Mouse (Mus musculus) forebrain, embryonic 12.5 days (tissue): ENCODE measurements at regions not wholly inside any gene's neighbourhood (a gene's known extent, or its start where the extent isn't known, plus 50 kb on each side); places are given as distances from the start of the nearest gene placed in this dataset.
A peak's percentile ranks its signal among the peaks of the same experiment; 100 is the strongest.

Experiments used
- ATAC-seq: fragments of 200-750 bp; cut with Nextera tagmentation; 2 replicates; pipeline ENCODE4 v1.8.0; 2017; ENCODE audit warnings: moderate TSS enrichment; ENCODE audit not compliant: low FRiP score
- H3K27ac ChIP-seq: fragments of 300-500 bp; sonication (generic); 2 replicates; pipeline ENCODE4 v1.5.1; 2016; ENCODE audit warnings: mild to moderate bottlenecking
- H3K27me3 ChIP-seq: fragments of 300-500 bp; sonication (generic); 2 replicates; pipeline ENCODE4 v1.6.1; 2016; ENCODE audit warnings: mild to moderate bottlenecking
- H3K36me3 ChIP-seq: fragments of 300-500 bp; sonication (generic); replicated peaks from 2 replicates; pipeline ENCODE4 v1.6.1; 2016; ENCODE audit warnings: mild to moderate bottlenecking
- H3K4me1 ChIP-seq: fragments of 300-500 bp; sonication (generic); 2 replicates; pipeline ENCODE4 v1.6.1; 2016
- H3K4me2 ChIP-seq: fragments of 300-500 bp; sonication (generic); 2 replicates; pipeline ENCODE4 v1.6.1; 2016; ENCODE audit warnings: mild to moderate bottlenecking, moderate library complexity
- H3K4me3 ChIP-seq: fragments of 300-500 bp; sonication (generic); replicated peaks from 2 replicates; pipeline ENCODE4 v1.5.1; 2016; ENCODE audit warnings: mild to moderate bottlenecking
- H3K9ac ChIP-seq: fragments of 300-500 bp; sonication (generic); 2 replicates; pipeline ENCODE4 v1.6.1; 2016; ENCODE audit warnings: mild to moderate bottlenecking
- H3K9me3 ChIP-seq: fragments of 300-500 bp; sonication (generic); 2 replicates; pipeline ENCODE4 v1.6.1; 2016
- WGBS: fragments of 180-500 bp; shearing (Covaris S2); methylation state at CpG from one replicate; pipeline ENCODE4 v1.1.7; 2016; 5-methylcytosine and 5-hydroxymethylcytosine counted together

DNA sequence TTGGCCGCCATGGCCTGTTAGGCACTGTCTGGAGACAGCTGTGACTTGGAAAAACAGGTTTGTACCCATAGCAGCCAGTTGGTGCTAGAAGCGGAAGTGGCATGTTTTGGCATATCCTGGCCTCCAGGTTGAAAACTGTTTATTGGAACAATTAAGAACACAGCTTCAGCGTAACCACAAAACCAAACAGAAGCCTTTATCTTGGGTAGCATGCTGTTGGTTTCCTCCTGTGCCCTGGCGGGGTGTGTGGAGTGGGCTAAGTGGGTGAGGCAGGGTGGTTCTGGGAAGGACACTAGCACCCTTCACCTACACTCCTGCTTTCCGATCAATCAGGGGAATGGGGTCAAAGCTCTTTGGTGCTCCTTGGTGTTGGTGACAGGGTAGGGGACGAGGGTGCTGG is 114.4 kb upstream of the Haao start:
- Histone ChIP-seq H3K4me3 (no peak overlapping the region), H3K9me3 (no peaks in the 10 kb centered on the region), H3K27me3 (peaks cover 33% of the 10 kb centered on the region; the same call in 1 of the 2 replicates), H3K4me1 (peaks cover 40% of the 10 kb centered on the region), H3K4me2 (no peak overlapping the region), H3K27ac (no peak overlapping the region), H3K9ac (no peak overlapping the region), H3K36me3 (no peaks in the 10 kb centered on the region)
- 94% methylated on average over 6 of the region's 6 CpGs for WGBS
- no peak for ATAC-seq

DNA sequence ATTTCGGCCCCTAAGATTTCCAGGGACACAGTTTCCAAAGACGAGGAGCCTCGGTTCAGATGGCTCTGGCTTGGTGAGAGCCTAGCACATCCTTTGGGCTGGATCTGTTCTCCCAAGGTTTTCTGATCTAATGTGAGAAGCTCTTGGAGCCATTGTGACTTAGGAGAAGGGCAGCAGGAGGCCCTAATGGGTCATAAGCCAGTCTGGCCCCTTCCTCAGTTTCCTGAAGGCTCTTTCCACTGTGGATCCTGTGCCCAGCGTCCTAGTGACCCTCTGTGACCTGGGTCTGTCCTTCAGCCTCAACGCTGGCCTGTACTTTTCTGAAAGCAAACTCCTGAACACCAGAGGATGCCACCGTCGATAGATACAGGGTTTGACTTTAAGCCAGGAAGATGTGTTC is 113.1 kb upstream of the Haao start:
- no peak overlapping the region for H3K27ac ChIP-seq
- no peak overlapping the region for H3K9ac ChIP-seq
- ATAC-seq: no peak
- peaks cover 44% of the 10 kb centered on the region; the same call in 1 of the 2 replicates for H3K27me3 ChIP-seq
- 86% methylated on average over 7 of the region's 7 CpGs for WGBS
- H3K4me2 ChIP-seq: no peak overlapping the region
- H3K36me3 ChIP-seq: no peaks in the 10 kb centered on the region
- H3K4me3 ChIP-seq: no peak overlapping the region
- peaks cover 53% of the 10 kb centered on the region for H3K4me1 ChIP-seq
- H3K9me3 ChIP-seq: no peaks in the 10 kb centered on the region

DNA sequence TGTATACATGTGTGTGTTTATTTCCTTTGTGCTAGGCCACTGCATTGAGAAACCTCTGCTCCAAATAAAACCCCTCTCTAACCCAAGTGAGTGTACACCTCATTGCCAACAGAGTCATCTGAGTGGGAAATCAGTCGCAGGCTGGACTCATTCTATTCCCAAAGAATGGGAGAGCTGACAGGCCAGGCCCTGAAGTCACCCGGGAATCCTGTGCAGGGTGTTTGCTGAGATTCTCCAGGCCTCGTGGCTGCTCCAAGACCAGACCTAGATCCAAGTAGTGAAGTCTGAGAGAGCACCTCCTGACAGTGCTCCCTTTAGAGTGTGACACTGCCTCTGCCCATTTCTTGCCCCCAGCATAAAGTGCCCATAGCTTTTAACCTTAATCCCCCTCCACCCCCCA is 112.4 kb upstream of the Haao start:
- peaks cover 48% of the 10 kb centered on the region; the same call in 1 of the 2 replicates for H3K27me3 ChIP-seq
- H3K9ac ChIP-seq: no peak overlapping the region
- peaks cover 59% of the 10 kb centered on the region for H3K4me1 ChIP-seq
- no peak overlapping the region for H3K4me3 ChIP-seq
- no peak for ATAC-seq
- WGBS: 64% methylated on average over 3 of the region's 3 CpGs
- H3K9me3 ChIP-seq: no peaks in the 10 kb centered on the region
- H3K27ac ChIP-seq: no peak overlapping the region
- no peak overlapping the region for H3K4me2 ChIP-seq
- no peaks in the 10 kb centered on the region for H3K36me3 ChIP-seq

DNA sequence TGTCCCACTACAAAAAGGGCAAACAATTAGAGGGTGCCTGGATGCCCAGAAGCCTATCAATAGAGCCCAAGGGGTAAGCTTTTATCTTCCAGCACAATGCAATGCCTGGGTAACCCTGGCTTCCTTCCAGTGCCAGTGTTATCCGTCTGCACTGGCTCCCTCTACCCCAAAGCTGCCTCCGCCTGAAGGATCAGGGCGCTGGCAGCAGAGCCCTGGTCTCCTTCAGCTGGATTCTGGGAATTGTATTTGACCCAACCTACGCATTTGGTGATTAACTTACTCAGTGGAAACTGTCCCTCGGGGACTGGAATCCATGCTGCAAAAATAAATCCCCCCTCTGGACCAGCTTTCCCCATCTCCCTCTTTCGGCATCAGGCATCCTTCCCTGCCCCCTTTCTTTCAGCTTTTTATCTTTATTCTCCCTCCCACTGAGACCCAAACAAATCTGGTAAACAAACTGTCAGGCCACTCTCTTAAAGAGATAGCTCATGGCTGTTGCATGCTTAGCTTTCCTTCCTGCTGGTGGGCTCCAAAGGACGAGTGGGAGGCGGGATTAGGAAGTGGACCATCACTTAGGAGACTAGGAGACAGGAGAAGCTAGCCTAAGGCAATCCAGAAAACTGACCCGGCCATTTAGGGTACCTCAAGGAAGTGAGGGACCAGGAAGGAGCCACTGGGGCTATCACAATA is 111.5 kb upstream of the Haao start:
- Histone ChIP-seq H3K4me3 (no peak overlapping the region), H3K27me3 (peaks cover 48% of the 10 kb centered on the region; the same call in 1 of the 2 replicates), H3K36me3 (no peaks in the 10 kb centered on the region), H3K27ac (no peak overlapping the region), H3K4me2 (no peak overlapping the region), H3K9ac (no peak overlapping the region), H3K4me1 (peaks cover 61% of the 10 kb centered on the region), H3K9me3 (no peaks in the 10 kb centered on the region)
- no peak for ATAC-seq
- WGBS: 34% methylated on average over 9 of the region's 9 CpGs

DNA sequence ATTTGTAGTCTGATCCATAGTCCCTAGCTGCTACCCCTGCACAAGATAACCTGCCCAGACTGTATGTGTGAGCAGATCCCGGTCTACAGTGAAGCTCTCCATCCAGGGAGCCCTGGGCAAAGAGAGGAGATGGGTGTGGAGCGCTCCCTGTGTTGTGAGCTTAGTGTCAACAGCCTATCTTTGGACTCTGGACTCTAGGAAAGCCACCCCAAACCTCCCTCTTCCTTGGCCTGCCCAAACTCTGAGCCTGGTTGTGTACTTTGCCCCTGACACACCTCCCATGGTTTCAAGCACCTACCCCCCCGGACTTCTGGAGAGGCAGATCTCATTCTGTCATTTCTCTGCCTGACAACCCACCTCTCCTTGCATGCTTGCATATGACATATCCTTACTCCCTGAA is 110.9 kb upstream of the Haao start:
- WGBS: 91% methylated on average over 3 of the region's 3 CpGs
- no peaks in the 10 kb centered on the region for H3K9me3 ChIP-seq
- no peaks in the 10 kb centered on the region for H3K36me3 ChIP-seq
- H3K4me3 ChIP-seq: no peak overlapping the region
- H3K4me1 ChIP-seq: peaks cover 61% of the 10 kb centered on the region
- peaks cover 48% of the 10 kb centered on the region; the same call in 1 of the 2 replicates for H3K27me3 ChIP-seq
- no peak overlapping the region for H3K4me2 ChIP-seq
- no peak overlapping the region for H3K9ac ChIP-seq
- no peak for ATAC-seq
- 0 out of 2 replicates have a peak overlapping the region, but pooled peaks have one; percentile 3 for H3K27ac ChIP-seq

DNA sequence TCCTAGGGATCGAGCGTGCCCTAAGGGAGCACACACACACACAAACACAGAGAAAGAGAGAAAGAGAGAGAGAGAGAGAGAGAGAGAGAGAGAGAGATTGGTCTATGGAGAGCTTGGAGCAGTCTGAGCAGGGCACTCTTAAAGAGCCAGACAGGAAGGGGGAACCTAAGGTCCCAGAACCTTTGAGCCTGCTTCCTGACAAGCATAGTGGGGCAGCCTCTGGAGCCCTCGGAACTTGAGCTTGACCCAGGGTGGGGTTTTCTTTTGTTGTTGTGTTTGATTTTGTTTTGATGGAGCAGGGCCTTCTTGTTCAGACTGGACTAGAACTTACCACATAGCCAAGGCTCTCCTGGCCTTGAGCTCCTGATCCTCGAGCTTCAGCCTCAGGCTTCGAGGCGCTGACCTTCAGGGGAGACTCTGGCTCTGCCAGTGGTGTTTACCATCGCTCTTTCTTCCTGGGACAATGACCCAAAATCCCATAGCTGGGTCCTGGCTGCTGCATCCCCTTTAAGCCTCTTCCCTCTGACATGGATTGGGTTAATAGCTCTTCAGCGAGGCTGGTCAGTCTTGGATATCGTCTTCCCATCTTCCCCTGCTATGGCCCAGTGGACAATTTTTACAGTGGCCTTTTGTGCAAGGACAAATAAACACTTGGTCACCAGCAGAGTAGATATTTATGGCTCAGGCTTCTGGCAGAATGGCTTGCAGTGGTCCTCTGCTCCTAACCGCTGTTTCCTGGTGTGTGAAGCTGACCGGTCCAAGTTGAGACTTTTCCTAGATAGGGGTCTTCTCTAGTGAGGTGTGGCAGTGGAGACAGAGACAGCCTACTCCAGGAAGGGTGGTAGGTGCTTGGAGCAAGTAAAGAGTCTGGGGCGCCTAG is 110.1 kb upstream of the Haao start:
- H3K36me3 ChIP-seq: no peaks in the 10 kb centered on the region
- H3K27ac ChIP-seq: 0 out of 2 replicates have a peak overlapping the region, but pooled peaks have one; percentile 31
- H3K4me3 ChIP-seq: no peak overlapping the region
- no peak for ATAC-seq
- no peaks in the 10 kb centered on the region for H3K9me3 ChIP-seq
- no peak overlapping the region for H3K4me2 ChIP-seq
- peaks cover 43% of the 10 kb centered on the region; the same call in 1 of the 2 replicates for H3K27me3 ChIP-seq
- 77% methylated on average over 10 of the region's 12 CpGs for WGBS
- no peak overlapping the region for H3K9ac ChIP-seq
- H3K4me1 ChIP-seq: peaks cover 65% of the 10 kb centered on the region

DNA sequence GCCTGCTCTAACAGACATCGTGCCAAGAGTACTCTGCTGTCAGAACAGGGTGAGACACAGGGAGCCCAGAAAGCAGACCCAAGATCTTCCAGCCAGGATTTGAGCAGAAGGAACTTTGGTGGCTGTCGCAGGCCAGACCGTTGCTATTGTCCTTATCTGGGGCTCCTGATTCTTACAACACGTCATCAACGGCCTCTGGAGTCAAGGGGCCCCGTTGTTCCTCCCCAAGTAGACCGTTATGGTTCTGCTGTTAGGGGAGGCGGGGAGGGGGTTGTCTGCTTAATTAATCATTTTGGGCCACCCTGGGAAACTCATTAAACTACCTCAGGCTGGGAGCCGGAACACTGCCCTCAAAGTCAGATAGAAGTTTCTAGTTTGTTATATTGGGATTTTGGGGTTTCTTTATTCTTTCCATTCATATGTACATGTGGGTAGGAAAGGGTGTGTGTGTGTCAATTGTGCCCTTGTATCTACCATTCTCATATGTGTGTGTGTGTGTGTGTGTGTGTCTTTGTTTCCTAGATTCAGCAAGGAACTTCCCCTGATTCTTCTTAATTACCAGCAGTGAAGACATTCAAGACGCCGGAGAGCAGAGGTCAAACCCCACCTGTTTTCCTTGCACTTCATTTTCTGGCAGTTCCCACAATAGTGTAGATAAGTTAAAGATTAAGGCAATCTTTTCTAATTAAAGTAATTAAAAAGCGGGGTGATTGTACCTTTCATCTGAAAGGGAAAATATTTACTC is 109.2 kb upstream of the Haao start:
- H3K9me3 ChIP-seq: no peaks in the 10 kb centered on the region
- no peak overlapping the region for H3K4me3 ChIP-seq
- no peak overlapping the region; the same call in 1 of the 2 replicates for H3K27ac ChIP-seq
- H3K9ac ChIP-seq: no peak overlapping the region
- peaks cover 65% of the 10 kb centered on the region for H3K4me1 ChIP-seq
- no peak for ATAC-seq
- no peak overlapping the region for H3K4me2 ChIP-seq
- H3K36me3 ChIP-seq: no peaks in the 10 kb centered on the region
- H3K27me3 ChIP-seq: peaks cover 36% of the 10 kb centered on the region; the same call in 1 of the 2 replicates
- WGBS: 42% methylated on average over 12 of the region's 12 CpGs

DNA sequence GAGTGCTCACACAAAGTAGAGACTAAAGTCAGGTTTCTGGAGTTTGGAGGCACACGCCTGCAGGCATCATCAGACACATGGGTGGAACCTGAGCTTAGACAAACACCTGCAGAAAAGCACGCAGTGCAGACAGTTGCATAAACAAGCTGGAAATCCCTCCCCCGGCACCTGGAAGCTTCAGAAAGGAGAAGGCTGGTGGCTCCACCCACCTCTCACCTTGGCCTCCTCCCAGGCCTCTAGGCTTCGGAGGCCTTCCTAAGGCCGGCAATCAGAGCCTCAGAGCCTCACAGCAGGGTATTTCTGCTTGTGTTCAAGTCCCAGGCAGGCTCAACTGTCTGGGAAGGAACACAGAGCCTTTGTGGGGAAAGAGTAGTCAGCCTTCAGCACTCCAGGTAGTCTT is 108.2 kb upstream of the Haao start:
- H3K4me1 ChIP-seq: peaks cover 65% of the 10 kb centered on the region
- H3K36me3 ChIP-seq: no peaks in the 10 kb centered on the region
- H3K27me3 ChIP-seq: peaks cover 31% of the 10 kb centered on the region; the same call in 1 of the 2 replicates
- H3K4me3 ChIP-seq: no peak overlapping the region
- no peak overlapping the region for H3K4me2 ChIP-seq
- 50% methylated on average over 5 of the region's 5 CpGs for WGBS
- ATAC-seq: no peak
- no peak overlapping the region for H3K9ac ChIP-seq
- H3K9me3 ChIP-seq: no peaks in the 10 kb centered on the region
- H3K27ac ChIP-seq: peak overlapping the region; percentile 89; the same call in 1 of the 2 replicates

DNA sequence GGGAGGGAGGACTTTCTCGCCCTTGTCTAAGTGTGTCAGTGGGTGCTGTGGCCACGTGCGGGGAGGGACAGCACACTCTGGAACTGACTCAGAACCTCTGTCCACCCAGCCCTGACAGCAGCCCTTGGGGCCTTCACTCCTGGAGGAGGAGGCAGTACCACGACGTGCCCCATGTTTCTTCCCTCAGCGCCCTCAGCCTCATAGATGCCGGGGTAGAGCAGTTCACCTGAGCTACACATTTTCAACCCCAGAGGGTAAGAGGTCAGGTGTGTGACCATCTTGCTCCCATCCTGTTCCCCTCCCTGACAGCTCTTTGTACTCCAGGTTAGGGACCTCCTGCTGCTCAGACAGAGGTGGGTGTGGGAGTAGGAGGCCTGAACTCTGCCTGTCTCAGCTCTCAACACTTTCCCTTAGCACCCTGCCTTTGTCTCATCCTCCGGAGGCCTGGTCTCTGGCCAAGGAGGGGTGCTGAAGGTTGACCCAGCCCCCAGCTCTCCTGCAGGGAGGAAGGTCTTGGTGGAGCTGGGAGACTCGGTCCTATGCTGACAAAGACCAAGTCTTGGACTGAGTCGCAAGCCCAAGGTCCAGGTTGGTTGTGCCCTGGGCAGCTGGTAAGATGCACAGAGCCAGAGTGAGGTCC is 107.4 kb upstream of the Haao start:
- ATAC-seq: no peak; the same call in 1 of the 2 replicates
- Histone ChIP-seq H3K27ac (peak overlapping the region; percentile 89), H3K36me3 (no peaks in the 10 kb centered on the region), H3K4me3 (no peak overlapping the region), H3K9ac (no peak overlapping the region), H3K9me3 (no peaks in the 10 kb centered on the region), H3K27me3 (peaks cover 27% of the 10 kb centered on the region; the same call in 1 of the 2 replicates), H3K4me1 (peaks cover 65% of the 10 kb centered on the region), H3K4me2 (no peak overlapping the region)
- WGBS: 55% methylated on average over 10 of the region's 10 CpGs

DNA sequence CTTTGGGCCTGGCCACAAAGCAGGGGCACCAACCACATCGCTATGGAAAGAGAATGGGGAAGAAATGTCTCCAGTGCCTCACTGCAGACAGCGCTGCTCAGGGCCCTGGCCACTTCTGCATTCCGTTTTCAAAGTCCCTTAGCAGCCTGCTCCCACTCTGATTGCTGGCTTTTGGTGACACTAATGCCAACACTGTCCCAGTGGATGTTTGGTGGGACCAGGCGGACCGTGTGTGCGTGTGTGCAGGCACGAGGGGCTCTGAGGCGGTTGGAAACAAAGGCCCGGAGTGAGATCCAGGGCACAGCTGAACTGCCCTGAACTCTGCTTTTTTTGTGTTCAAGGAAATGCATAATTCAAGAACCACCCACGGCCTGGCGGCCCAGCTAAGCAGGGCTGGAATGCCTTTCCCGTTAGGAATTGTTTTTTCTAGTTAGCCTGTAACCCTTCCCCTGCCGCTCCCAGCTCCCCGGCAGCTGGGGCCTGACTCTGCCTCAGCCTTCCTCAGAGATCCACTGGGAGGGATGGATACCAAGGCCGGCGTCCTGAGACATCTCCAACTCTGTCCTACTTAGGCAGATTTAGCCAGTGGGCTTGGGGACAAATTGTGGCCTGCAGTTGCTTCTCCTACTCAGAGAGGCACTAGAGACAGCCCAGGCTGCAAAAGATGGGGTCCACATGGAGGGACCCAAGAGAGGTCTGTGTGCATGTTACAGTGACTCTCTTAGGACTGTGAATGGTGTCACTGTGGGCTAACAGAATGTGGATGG is 106.7 kb upstream of the Haao start:
- H3K27me3 ChIP-seq: peaks cover 27% of the 10 kb centered on the region; the same call in 1 of the 2 replicates
- H3K9ac ChIP-seq: 0 out of 2 replicates have a peak overlapping the region, but pooled peaks have one; percentile 18
- peak overlapping the region; percentile 17 for H3K4me2 ChIP-seq
- peak overlapping the region; percentile 89 for H3K27ac ChIP-seq
- peak; percentile 81 for ATAC-seq
- H3K9me3 ChIP-seq: no peaks in the 10 kb centered on the region
- H3K4me3 ChIP-seq: no peak overlapping the region
- H3K36me3 ChIP-seq: no peaks in the 10 kb centered on the region
- peaks cover 60% of the 10 kb centered on the region for H3K4me1 ChIP-seq
- 5% methylated on average over 16 of the region's 16 CpGs for WGBS

DNA sequence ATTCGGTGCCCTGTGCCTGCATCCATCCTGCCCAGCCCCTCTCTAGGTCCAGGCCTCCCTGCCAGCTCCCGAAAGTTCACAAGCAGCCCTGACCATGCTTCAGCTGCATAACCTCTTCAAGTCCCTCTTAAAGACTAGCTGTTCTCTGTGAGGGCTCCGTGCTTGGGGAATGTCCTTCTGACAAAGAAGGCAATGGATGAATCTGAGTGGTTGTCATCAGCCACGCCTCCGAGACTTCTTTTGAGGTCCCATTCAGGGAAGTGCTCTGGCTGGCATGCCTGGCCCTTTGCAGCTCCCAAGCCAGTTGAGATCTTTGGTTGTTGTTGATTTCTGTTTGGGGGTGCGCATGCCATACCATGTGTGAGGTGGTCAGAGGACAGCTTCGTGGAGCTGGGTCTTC is 105.9 kb upstream of the Haao start:
- no peaks in the 10 kb centered on the region for H3K9me3 ChIP-seq
- H3K27ac ChIP-seq: peak overlapping the region; percentile 89
- peaks cover 29% of the 10 kb centered on the region; the same call in 1 of the 2 replicates for H3K27me3 ChIP-seq
- peaks cover 53% of the 10 kb centered on the region for H3K4me1 ChIP-seq
- H3K36me3 ChIP-seq: no peaks in the 10 kb centered on the region
- no peak overlapping the region; the same call in 1 of the 2 replicates for H3K9ac ChIP-seq
- no peak overlapping the region for H3K4me3 ChIP-seq
- 54% methylated on average over 7 of the region's 7 CpGs for WGBS
- H3K4me2 ChIP-seq: no peak overlapping the region
- ATAC-seq: no peak
